Mouse (Mus musculus) forebrain, embryonic 14.5 days (tissue): ENCODE measurements around the gene Ephb2. TPM values are rescaled to one million over a fixed set of nuclear protein-coding genes. Genes with fewer than 3 reads are reported as not detected.

Source experiments
- ATAC-seq: fragments of 200-750 bp; cut with Nextera tagmentation; 2 replicates; pipeline ENCODE4 v1.8.0; 2017; ENCODE audit warnings: mild to moderate bottlenecking, moderate library complexity
- DNase-seq: peaks from one replicate; pipeline ENCODE4 v3.0.0-alpha.2; 2015; ENCODE audit warnings: low spot score
- H3K27ac ChIP-seq: fragments of 300-500 bp; sonication (generic); 2 replicates; pipeline ENCODE4 v1.5.1; 2014; ENCODE audit warnings: low read depth, mild to moderate bottlenecking, control low read depth, low read length, moderate library complexity
- H3K27me3 ChIP-seq: fragments of 300-500 bp; sonication (generic); replicated peaks from 2 replicates; pipeline ENCODE4 v1.6.1; 2014; ENCODE audit warnings: low read length, control low read depth, mixed read lengths; ENCODE audit not compliant: control insufficient read depth, insufficient read depth
- H3K36me3 ChIP-seq: fragments of 300-500 bp; sonication (generic); 2 replicates; pipeline ENCODE4 v1.6.1; 2014; ENCODE audit warnings: low read length, control low read depth; ENCODE audit not compliant: control insufficient read depth, insufficient read depth
- H3K4me1 ChIP-seq: fragments of 300-500 bp; sonication (generic); 2 replicates; pipeline ENCODE4 v1.6.1; 2014; ENCODE audit warnings: antibody characterized with exemption, low read length, control low read depth; ENCODE audit not compliant: control insufficient read depth, insufficient read depth
- H3K4me2 ChIP-seq: fragments of 300-500 bp; sonication (generic); 2 replicates; pipeline ENCODE4 v1.6.1; 2014; ENCODE audit warnings: mild to moderate bottlenecking, control low read depth, low read length
- H3K4me3 ChIP-seq: fragments of 300-500 bp; sonication (generic); 2 replicates; pipeline ENCODE4 v1.5.1; 2014; ENCODE audit warnings: low read depth, low read length, control low read depth
- H3K9ac ChIP-seq: fragments of 300-500 bp; sonication (generic); 2 replicates; pipeline ENCODE4 v1.6.1; 2014; ENCODE audit warnings: mild to moderate bottlenecking, low read length, control low read depth, moderate library complexity
- H3K9me3 ChIP-seq: fragments of 300-500 bp; sonication (generic); replicated peaks from 2 replicates; pipeline ENCODE4 v1.6.1; 2016; ENCODE audit warnings: low read length, control low read depth, mixed read lengths; ENCODE audit not compliant: control insufficient read depth
- WGBS: fragments of 180-500 bp; shearing (Covaris S2); extraction: QIAGEN DNeasy Blood & Tissue Kit; methylation state at CpG from one replicate; pipeline ENCODE4 v1.1.7; 2014; 5-methylcytosine and 5-hydroxymethylcytosine counted together
- polyA plus RNA-seq: library from polyadenylated mRNA; unstranded; fragments of >200 nt; fragmentation: Nextera tagmentation; extraction: Ambion mirVana; gene quantifications from 2 replicates; pipeline ENCODE4 v1.2.1, GENCODE M21; 2014

Gene Ephb2
- polyA plus RNA-seq, 1 experiment from 2014 or later: 9.3 TPM

DNA sequence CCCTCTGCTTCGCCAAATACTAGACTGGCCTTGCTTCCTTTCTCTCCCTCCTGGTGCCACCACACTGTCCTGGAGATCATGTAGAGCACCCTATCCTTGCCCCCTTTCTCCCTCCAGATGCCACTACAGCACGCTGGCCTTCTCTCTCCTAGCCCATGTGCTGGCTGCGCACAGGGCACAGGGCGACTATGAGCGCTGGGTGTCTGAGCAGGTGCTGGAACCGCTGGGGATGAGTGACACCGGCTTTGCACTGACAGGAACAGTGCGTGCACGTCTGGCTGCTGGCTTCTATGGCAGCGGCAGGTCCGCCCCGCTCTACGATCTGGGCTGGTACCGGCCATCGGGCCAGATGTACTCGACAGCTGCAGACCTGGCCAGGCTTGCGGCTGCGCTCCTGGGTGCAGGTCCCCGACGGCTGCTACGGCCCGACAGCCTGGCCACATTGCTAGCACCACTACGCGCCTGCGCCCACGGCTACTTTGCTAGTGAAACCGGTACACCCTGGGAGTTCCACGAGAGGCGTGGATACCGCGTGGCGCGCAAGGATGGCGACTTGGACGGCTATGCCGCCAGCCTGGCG is 198.7 kb downstream of the Ephb2 start:
- Histone ChIP-seq H3K36me3 (no peaks in the 10 kb centered on the region), H3K9ac (peak overlapping the region; percentile 67), H3K4me2 (peak overlapping the region; percentile 79), H3K27ac (no peak overlapping the region), H3K4me1 (peaks cover 3% of the 10 kb centered on the region), H3K4me3 (peak overlapping the region; percentile 46), H3K9me3 (no peaks in the 10 kb centered on the region), H3K27me3 (peaks cover 27% of the 10 kb centered on the region)
- DNase-seq (no peak), ATAC-seq (peak; percentile 44; the same call in 1 of the 2 replicates)
- WGBS: 17% methylated on average over 37 of the region's 37 CpGs

DNA sequence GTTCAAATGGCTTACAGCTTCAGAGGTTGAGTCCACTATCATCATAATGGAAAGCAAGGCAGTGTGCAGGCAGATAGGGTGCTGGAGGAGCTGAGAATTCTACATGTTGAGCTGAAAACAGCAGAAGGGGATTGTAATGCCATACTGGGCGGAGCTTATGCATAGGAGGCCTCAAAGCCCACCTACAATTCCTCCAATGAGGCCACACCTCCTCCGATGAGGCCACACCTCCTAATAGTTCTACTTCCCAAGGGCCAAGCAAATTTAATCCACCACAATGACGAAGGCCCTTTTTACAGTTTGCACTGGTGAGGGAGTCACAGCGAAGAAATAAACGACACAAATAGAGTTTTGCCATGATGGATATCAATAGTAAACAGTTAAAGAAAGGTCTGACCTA is 199.3 kb downstream of the Ephb2 start:
- no peak for ATAC-seq
- Histone ChIP-seq H3K4me2 (no peak overlapping the region), H3K9me3 (no peaks in the 10 kb centered on the region), H3K36me3 (no peaks in the 10 kb centered on the region), H3K4me1 (peaks cover 3% of the 10 kb centered on the region), H3K9ac (no peak overlapping the region), H3K27ac (no peak overlapping the region), H3K27me3 (peaks cover 27% of the 10 kb centered on the region), H3K4me3 (no peak overlapping the region)
- WGBS: 67% methylated on average over 5 of the region's 5 CpGs
- DNase-seq: no peak

DNA sequence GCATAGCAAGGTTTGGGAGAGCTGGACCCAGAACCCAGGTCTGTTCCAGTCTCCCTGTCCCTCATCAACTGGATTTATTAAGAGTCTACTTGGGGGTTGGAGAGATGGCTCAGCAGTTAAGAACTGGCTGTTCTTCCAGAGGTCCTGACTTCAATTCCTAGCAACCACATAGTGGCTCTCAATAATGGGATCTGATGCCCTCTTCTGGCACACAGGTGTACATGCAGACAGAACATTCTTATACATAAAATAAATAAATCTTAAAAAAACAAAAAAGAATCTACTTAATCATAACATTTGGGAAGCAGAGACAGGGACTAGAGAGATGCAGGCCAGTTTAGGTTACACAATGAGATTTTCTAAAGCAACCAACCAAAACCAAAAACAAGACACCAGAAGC is 199.8 kb downstream of the Ephb2 start:
- H3K4me1 ChIP-seq: peaks cover 3% of the 10 kb centered on the region
- no peaks in the 10 kb centered on the region for H3K36me3 ChIP-seq
- H3K4me2 ChIP-seq: no peak overlapping the region
- H3K9ac ChIP-seq: no peak overlapping the region
- H3K9me3 ChIP-seq: no peaks in the 10 kb centered on the region
- peaks cover 27% of the 10 kb centered on the region for H3K27me3 ChIP-seq
- no peak overlapping the region for H3K27ac ChIP-seq
- no peak for ATAC-seq
- no peak overlapping the region for H3K4me3 ChIP-seq
- DNase-seq: no peak

DNA sequence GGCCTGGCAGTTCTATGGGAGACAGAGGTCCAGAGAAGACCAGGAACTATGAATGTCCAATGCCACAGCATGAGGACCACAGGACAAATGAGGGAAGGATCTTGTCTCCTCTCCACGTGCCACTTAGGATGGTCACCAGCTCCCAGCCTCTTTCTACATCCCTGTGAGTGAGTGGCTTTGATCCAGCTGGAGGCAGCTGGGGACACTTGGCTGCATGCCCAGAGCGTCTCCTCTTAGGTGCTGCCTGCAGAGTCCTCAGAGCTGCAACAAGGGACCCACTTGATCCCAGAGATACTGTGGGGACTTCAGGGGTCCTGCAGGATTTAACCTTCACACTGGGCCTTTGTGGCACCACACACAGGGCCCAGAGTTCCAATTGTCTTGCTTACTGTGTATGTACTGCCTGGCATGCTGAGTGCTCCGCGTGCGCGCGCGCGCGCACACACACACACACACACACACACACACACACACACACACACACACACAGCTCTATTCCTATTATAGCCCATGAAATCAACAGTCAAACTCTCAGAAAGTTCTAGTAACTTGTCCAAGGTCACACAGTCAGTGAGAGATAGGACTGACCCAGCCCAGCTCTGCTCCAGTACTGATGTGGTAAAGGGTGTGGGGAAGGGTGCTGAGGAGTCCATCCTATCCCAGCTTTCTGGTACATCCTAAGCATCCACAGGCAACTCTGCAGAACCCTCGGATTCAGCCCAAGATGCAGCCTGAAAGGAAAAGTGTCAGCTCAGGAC is 204.4 kb downstream of the Ephb2 start:
- 0 out of 2 replicates have a peak, but pooled peaks cover under 1% of the 10 kb centered on the region for H3K27me3 ChIP-seq
- 76% methylated on average over 11 of the region's 11 CpGs for WGBS
- no peak overlapping the region for H3K9ac ChIP-seq
- H3K4me1 ChIP-seq: no peaks in the 10 kb centered on the region
- ATAC-seq (no peak; the same call in 1 of the 2 replicates), DNase-seq (peak; percentile 71)
- H3K9me3 ChIP-seq: no peaks in the 10 kb centered on the region
- no peak overlapping the region for H3K4me2 ChIP-seq
- no peaks in the 10 kb centered on the region for H3K36me3 ChIP-seq
- H3K27ac ChIP-seq: no peak overlapping the region
- H3K4me3 ChIP-seq: no peak overlapping the region

DNA sequence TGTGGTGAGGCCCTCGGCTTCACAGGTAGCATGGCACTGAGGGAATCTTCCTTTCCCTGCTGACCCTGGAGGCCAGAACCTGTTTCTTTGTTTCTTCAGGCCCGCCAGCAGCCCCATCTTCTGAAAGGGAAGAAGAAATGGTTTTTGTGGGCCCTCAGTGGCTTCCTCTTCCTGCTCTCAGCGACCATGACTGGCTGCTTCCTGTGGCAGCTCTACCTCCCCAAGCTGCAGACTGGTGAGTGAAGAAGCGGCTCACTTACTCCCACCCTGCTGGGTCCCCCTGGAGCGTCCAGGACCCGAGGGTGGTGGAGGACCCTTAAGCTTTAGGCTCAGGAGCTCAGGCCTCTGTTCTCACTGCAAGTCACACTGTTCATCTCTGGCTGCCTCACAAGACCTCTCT is 209.2 kb downstream of the Ephb2 start:
- no peaks in the 10 kb centered on the region for H3K27me3 ChIP-seq
- ATAC-seq (no peak), DNase-seq (no peak)
- H3K4me3 ChIP-seq: no peak overlapping the region
- H3K36me3 ChIP-seq: no peaks in the 10 kb centered on the region
- no peak overlapping the region for H3K9ac ChIP-seq
- 71% methylated on average over 6 of the region's 6 CpGs for WGBS
- H3K4me2 ChIP-seq: no peak overlapping the region
- H3K27ac ChIP-seq: no peak overlapping the region
- H3K9me3 ChIP-seq: no peaks in the 10 kb centered on the region
- H3K4me1 ChIP-seq: no peaks in the 10 kb centered on the region

DNA sequence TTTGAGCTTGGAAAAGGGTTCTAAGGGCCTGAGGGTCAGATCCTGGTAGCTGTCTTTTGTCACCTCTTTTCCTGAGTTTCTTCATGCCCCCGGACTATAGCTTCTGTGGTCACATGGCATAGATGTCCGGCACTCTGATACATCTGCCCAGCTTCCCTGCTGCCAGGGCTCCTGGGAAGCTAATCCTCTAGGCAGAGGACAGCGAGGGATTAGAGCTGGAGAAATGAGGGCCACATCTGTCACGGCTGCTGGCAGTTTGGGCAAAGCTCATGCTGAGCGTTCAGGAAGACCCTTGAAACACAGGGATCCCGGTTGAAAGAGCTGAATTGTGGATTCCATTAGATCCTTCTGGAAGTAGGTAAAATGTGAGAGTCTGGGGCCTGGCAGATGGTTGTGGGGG is 213.4 kb downstream of the Ephb2 start, which contains the start of gene Lactbl1:
Gene Lactbl1 (plus strand): TSS at position 234 of the 400 bp plus-strand sequence.
- DNase-seq (no peak), ATAC-seq (no peak)
- no peaks in the 10 kb centered on the region for H3K4me1 ChIP-seq
- no peaks in the 10 kb centered on the region for H3K36me3 ChIP-seq
- no peak within 1 kb of the TSS for H3K9ac ChIP-seq
- no peak within 1 kb of the TSS for H3K4me2 ChIP-seq
- WGBS: 27% methylated on average over 6 of the region's 6 CpGs
- H3K27me3 ChIP-seq: no peaks in the 10 kb centered on the region
- no peak within 1 kb of the TSS for H3K27ac ChIP-seq
- H3K4me3 ChIP-seq: no peak within 1 kb of the TSS
- H3K9me3 ChIP-seq: no peaks in the 10 kb centered on the region

DNA sequence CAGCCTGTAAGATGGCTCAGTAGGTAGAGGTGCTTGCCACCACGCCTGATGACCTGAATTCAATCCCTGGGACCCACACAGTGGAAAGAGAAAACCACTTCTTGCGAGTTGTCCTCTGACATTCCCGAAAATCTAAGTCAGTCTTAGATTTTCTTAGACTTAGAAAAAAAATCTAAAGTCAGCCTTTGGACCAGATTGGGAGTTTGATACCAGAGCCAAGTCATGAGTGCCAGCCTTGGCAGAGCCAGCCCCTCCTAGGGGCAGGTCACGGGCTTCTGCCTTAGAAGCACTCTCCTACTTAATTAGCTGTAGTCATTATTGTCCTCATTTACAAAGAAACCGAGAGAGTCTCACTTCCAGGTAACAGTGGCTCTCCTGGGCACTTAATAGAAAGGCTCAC is 213.8 kb downstream of the Ephb2 start:
- Histone ChIP-seq H3K4me3 (no peak overlapping the region), H3K4me1 (no peaks in the 10 kb centered on the region), H3K4me2 (no peak overlapping the region), H3K36me3 (no peaks in the 10 kb centered on the region), H3K27ac (no peak overlapping the region), H3K27me3 (no peaks in the 10 kb centered on the region), H3K9ac (no peak overlapping the region), H3K9me3 (no peaks in the 10 kb centered on the region)
- WGBS: 44% methylated on average over 5 of the region's 5 CpGs
- ATAC-seq (no peak), DNase-seq (no peak)

DNA sequence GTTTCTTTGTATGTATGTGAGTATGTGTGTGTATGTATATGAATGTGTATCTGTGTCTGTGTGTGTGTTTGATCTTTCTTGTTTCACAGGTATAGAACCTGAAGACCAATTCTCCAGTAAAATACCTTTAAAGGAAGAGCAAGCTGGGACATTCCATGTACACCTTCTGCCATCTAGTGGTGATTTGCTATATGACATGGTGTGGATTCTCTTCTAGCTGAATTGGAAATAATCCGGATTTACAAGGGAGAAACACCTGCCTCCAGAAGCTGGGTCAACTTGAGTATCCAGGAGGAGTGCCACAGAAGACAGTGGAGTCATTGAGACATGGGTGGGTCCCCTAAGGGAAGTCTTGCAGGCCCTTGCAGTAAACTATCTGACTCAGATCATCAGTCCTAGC is 214.5 kb downstream of the Ephb2 start:
- no peak overlapping the region for H3K4me3 ChIP-seq
- ATAC-seq (0 out of 2 replicates have a peak, but pooled peaks have one; percentile 34), DNase-seq (peak; percentile 88)
- 0% methylated on average over 1 of the region's 1 CpGs for WGBS
- H3K27me3 ChIP-seq: no peaks in the 10 kb centered on the region
- no peak overlapping the region for H3K27ac ChIP-seq
- H3K36me3 ChIP-seq: no peaks in the 10 kb centered on the region
- no peak overlapping the region for H3K9ac ChIP-seq
- H3K4me2 ChIP-seq: no peak overlapping the region
- H3K4me1 ChIP-seq: no peaks in the 10 kb centered on the region
- no peaks in the 10 kb centered on the region for H3K9me3 ChIP-seq

DNA sequence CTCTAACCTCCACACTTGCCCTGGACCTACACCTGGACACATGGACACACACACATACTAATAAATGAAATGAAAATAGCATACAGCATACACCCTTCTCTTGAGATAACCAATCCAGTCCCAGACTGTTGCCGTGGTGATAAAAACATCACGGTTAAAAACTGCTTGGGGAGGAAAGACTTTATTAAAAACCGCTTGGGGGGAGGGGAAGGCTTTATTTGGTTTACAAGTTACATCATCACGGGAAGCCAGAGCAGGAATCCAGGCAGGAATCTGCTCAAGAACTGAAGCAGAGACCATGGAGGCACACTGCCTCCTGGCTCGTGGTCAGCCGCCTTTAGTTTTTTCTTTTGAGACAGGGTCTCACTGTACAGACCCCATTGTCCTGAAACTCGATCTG is 222.1 kb downstream of the Ephb2 start:
- Histone ChIP-seq H3K9me3 (no peaks in the 10 kb centered on the region), H3K36me3 (no peaks in the 10 kb centered on the region), H3K4me1 (no peaks in the 10 kb centered on the region), H3K9ac (no peak overlapping the region), H3K27ac (no peak overlapping the region), H3K27me3 (no peaks in the 10 kb centered on the region), H3K4me2 (no peak overlapping the region), H3K4me3 (no peak overlapping the region)
- ATAC-seq (no peak), DNase-seq (no peak)
- 59% methylated on average over 7 of the region's 7 CpGs for WGBS
